In the genomic region with DNA sequence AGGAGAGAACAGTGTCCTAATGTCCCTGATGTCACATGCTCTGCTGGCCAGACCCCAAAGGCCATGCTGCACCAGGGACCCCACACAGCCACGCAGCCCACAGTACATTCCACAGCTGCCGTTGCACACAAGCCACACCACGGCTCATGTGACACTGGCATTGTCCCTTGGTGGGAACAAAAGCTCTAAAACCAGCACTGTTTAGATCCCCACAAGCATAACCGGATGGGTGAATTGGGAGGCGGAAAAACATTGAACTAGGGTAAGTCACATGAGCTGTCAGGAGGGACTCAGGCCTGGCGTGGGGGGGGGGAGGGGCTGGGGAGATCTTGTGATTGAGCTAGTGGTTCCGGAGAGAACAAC, we compare ENCODE assay signal across 10 mouse cellular contexts. TPM values are rescaled to one million over a fixed set of nuclear protein-coding genes. Genes with fewer than 3 reads are reported as not detected.
DNase-seq lines count a peak whose midpoint lies in the region; ATAC-seq and TF ChIP-seq lines count a peak whose summit lies in the region.
"Had no signal": no experiment of that assay in that cellular context is flagged by ENCODE, and none has a peak within 500 bp of the region (broad histone marks: within the 10 kb centered on the region; RNA-seq: fewer than 3 reads in every experiment).

No protein-coding gene starts in this region.

- H3K27me3 ChIP-seq in testis, adult 2 months (ENCODE audit: control insufficient read depth, insufficient read depth, low read length) = no peaks in the 10 kb centered on the region
- no peaks in the 10 kb centered on the region for H3K27me3 ChIP-seq in kidney, postnatal 0 days (ENCODE audit: insufficient read depth, low read length)
- no peaks in the 10 kb centered on the region for H3K27me3 ChIP-seq in myocyte (ENCODE audit: control insufficient read depth, insufficient read depth, insufficient read length)
- no peaks in the 10 kb centered on the region for H3K27me3 ChIP-seq in intestine, embryonic 16.5 days (replicated peaks; ENCODE audit: control insufficient read depth, insufficient read depth, low read length)
- H3K27me3 ChIP-seq: embryonic facial prominence, embryonic 13.5 days; limb, embryonic 13.5 days had no signal

- peak; percentile 57 for DNase-seq in cerebellum, adult 9-11 months
- no peak for DNase-seq in cerebellum, postnatal 25 days
- DNase-seq in testis, postnatal 10 days (ENCODE audit: low spot score) = no peak
- DNase-seq in kidney, postnatal 0 days (ENCODE audit: low spot score) = peak; percentile 65
- DNase-seq in urinary bladder, postnatal 14 days (ENCODE audit: low spot score) = no peak

- ATAC-seq in kidney, postnatal 0 days (replicated peaks; ENCODE audit: low FRiP score, low read depth) = peak; percentile 42
- no peak for ATAC-seq in intestine, embryonic 16.5 days

- H3K79me2 ChIP-seq in myocyte (ENCODE audit: control insufficient read depth, insufficient read depth) = no peaks in the 10 kb centered on the region

- no peak overlapping the region for H3ac ChIP-seq in myocyte (ENCODE audit: control insufficient read depth, insufficient read length)

- no peaks in the 10 kb centered on the region for H3K9me3 ChIP-seq in kidney, postnatal 0 days (replicated peaks; ENCODE audit: low read length)
- H3K9me3 ChIP-seq in intestine, embryonic 16.5 days (ENCODE audit: control insufficient read depth, low read length) = no peaks in the 10 kb centered on the region
- H3K9me3 ChIP-seq: embryonic facial prominence, embryonic 13.5 days; limb, embryonic 13.5 days had no signal

- TF ChIP-seq CTCF in testis, adult 2 months (IDR thresholded peaks at IDR 0.05; ENCODE audit: control insufficient read depth, insufficient read depth, insufficient replicate concordance, low read depth, low read length) = no peak
- TF ChIP-seq CTCF in kidney, postnatal 0 days (IDR thresholded peaks at IDR 0.05; ENCODE audit: low read depth) = no peak

- WGBS in kidney, postnatal 0 days = 13% methylated on average over 7 of the region's 7 CpGs
- 56% methylated on average over 7 of the region's 7 CpGs for WGBS in intestine, embryonic 16.5 days

- peaks cover 16% of the 10 kb centered on the region for H3K4me1 ChIP-seq in testis, adult 2 months (ENCODE audit: control insufficient read depth, insufficient read depth, low read length)
- peaks cover 30% of the 10 kb centered on the region for H3K4me1 ChIP-seq in kidney, postnatal 0 days (replicated peaks; ENCODE audit: insufficient read depth, low read length)
- no peaks in the 10 kb centered on the region for H3K4me1 ChIP-seq in intestine, embryonic 16.5 days (ENCODE audit: control insufficient read depth, insufficient read depth, low read length)

- H3K36me3 ChIP-seq in testis, adult 2 months (ENCODE audit: control insufficient read depth, insufficient read depth, low read length) = peaks cover 2% of the 10 kb centered on the region; the same call in 1 of the 2 replicates
- no peaks in the 10 kb centered on the region for H3K36me3 ChIP-seq in kidney, postnatal 0 days (ENCODE audit: insufficient read depth, low read length)
- no peaks in the 10 kb centered on the region for H3K36me3 ChIP-seq in myocyte (ENCODE audit: control insufficient read depth, insufficient read depth)
- no peaks in the 10 kb centered on the region for H3K36me3 ChIP-seq in intestine, embryonic 16.5 days (ENCODE audit: control insufficient read depth, insufficient read depth, low read length)

- peak overlapping the region; percentile 23; the same call in 1 of the 2 replicates for H3K9ac ChIP-seq in kidney, postnatal 0 days (ENCODE audit: low read depth, low read length)
- H3K9ac ChIP-seq in intestine, embryonic 16.5 days (ENCODE audit: low read depth, low read length) = no peak overlapping the region
- H3K9ac ChIP-seq: limb, embryonic 13.5 days had no signal

- no peak overlapping the region for H3K4me3 ChIP-seq in testis, adult 2 months (ENCODE audit: control insufficient read depth, low read depth, low read length)
- no peak overlapping the region for H3K4me3 ChIP-seq in kidney, postnatal 0 days (replicated peaks; ENCODE audit: low read depth, low read length)
- no peak overlapping the region for H3K4me3 ChIP-seq in myocyte
- no peak overlapping the region for H3K4me3 ChIP-seq in intestine, embryonic 16.5 days (ENCODE audit: low read length)
- H3K4me3 ChIP-seq: embryonic facial prominence, embryonic 13.5 days; limb, embryonic 13.5 days had no signal

- no peak overlapping the region for H3K4me2 ChIP-seq in kidney, postnatal 0 days (ENCODE audit: low read length)
- H3K4me2 ChIP-seq in myocyte (ENCODE audit: low read depth) = peak overlapping the region; percentile 49
- no peak overlapping the region for H3K4me2 ChIP-seq in intestine, embryonic 16.5 days (ENCODE audit: low read depth, low read length)
- H3K4me2 ChIP-seq: embryonic facial prominence, embryonic 13.5 days; limb, embryonic 13.5 days had no signal

- no peak for TF ChIP-seq POLR2A in testis, adult 2 months (IDR thresholded peaks at IDR 0.05; ENCODE audit: control insufficient read depth, low read depth, low read length)
- no peak for TF ChIP-seq POLR2A in myocyte (IDR thresholded peaks at IDR 0.05; ENCODE audit: insufficient read length, low read depth)

- H3K27ac ChIP-seq in testis, adult 2 months (ENCODE audit: control insufficient read depth, insufficient read depth, low read depth, low read length) = peak overlapping the region; percentile 55
- H3K27ac ChIP-seq in kidney, postnatal 0 days = peak overlapping the region; percentile 76
- H3K27ac ChIP-seq in intestine, embryonic 16.5 days (ENCODE audit: low read length) = no peak overlapping the region
- H3K27ac ChIP-seq: limb, embryonic 13.5 days had no signal

TF ChIP-seq in myocyte, 11 proteins besides CTCF, POLR2A, EP300 and RAD21:
- TF ChIP-seq MYOD1 (IDR thresholded peaks at IDR 0.05; ENCODE audit: control insufficient read depth in 1 of 3, insufficient read length in 2 of 3, low read depth in 2 of 3) = peak in 2 of 3 experiments; percentile 93 to 97
- peak; percentile 1 to 95 (median 85) for TF ChIP-seq MYOG (IDR thresholded peaks at IDR 0.05; ENCODE audit: control insufficient read depth in 1 of 3, insufficient read depth in 1 of 3, insufficient read length in 2 of 3, low read depth in 2 of 3)
- TF ChIP-seq CEBPB (IDR thresholded peaks at IDR 0.05; ENCODE audit: insufficient read depth, poor library complexity, severe bottlenecking) = no peak
- TF ChIP-seq TCF3 (IDR thresholded peaks at IDR 0.05; ENCODE audit: insufficient read length, low read depth) = peak; percentile 84
- peak; percentile 3 for TF ChIP-seq USF1 (IDR thresholded peaks at IDR 0.05; ENCODE audit: low read depth)

RNA-seq across cellular contexts. Expression of a gene that starts 17.5 kb away (rescaled TPM):
- 61.5 and 61.7 TPM in 2 replicates for polyA plus RNA-seq in testis, adult 2 months (2012; rRNA removed)
- polyA plus RNA-seq in kidney, postnatal 0 days (2015; fragmentation: Nextera tagmentation; extraction: Ambion mirVana) = 9.4 and 10.6 TPM in 2 replicates
- polyA plus RNA-seq in myocyte (2012; fragmentation: generic; extraction: Trizol) = 13.8 TPM
- 7.9 and 8.0 TPM in 2 replicates for polyA plus RNA-seq in intestine, embryonic 16.5 days (2015; fragmentation: Nextera tagmentation; extraction: Ambion mirVana)

RNA-seq across cellular contexts. Expression of a gene that starts 45.8 kb away (rescaled TPM):
- polyA plus RNA-seq in testis, adult 2 months (2012; rRNA removed) = 19.5 and 23.0 TPM in 2 replicates
- 12.7 and 14.0 TPM in 2 replicates for polyA plus RNA-seq in kidney, postnatal 0 days (2015; fragmentation: Nextera tagmentation; extraction: Ambion mirVana)
- 30.5 TPM for polyA plus RNA-seq in myocyte (2012; fragmentation: generic; extraction: Trizol)
- polyA plus RNA-seq in intestine, embryonic 16.5 days (2015; fragmentation: Nextera tagmentation; extraction: Ambion mirVana) = 12.5 and 13.7 TPM in 2 replicates

Comparison
In these comparisons a context has a peak if more than half of its experiments do, and no peak if none do; other contexts are left out.
1. DNase-seq: peak in cerebellum, adult 9-11 months (single experiment) and kidney, postnatal 0 days (single experiment); none in cerebellum, postnatal 25 days (0 of 2), testis, postnatal 10 days (single experiment) and urinary bladder, postnatal 14 days (single experiment).